Mouse (Mus musculus) thymus, postnatal 36 days (tissue): ENCODE measurements around the gene Cmtm3.

Experiments used
- DNase-seq, 2 experiments: peaks; one replicate each; pipeline ENCODE4 v3.0.0; 2022; ENCODE audit warnings: mixed read lengths in 2 of 2

Gene Cmtm3

GRCm38 (mm10) chr8:104386693-104387092 lies 47.5 kb downstream of the Cmtm3 start:
- DNase-seq = no peak

- DNase-seq = no peak
Measured at GRCm38 (mm10) chr8:104387501-104387900, 48.3 kb downstream of the Cmtm3 start.

- no peak for DNase-seq
Measured at GRCm38 (mm10) chr8:104387980-104388379, 48.8 kb downstream of the Cmtm3 start.

GRCm38 (mm10) chr8:104390245-104390644 lies 51.0 kb downstream of the Cmtm3 start:
- no peak for DNase-seq

DNA sequence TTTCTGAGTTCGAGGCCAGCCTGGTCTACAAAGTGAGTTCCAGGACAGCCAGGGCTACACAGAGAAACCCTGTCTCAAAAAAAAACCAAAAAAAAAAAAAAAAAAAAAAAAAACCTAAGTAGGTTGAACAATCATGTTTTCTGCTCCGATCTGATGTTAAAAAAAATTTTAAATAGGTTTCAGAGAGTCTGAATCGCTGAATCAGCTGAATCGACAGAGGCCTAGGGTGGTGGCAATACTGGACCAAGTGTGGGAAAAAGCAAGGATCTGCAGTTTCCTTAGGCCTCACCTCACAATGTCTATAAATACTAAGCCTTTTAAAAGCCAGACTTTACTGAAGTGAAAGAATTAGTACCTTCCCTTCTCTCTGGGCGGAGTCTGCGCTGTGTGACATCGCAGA lies 53.9 kb downstream of the Cmtm3 start:
- DNase-seq = no peak

- DNase-seq = no peak
Measured at GRCm38 (mm10) chr8:104393767-104394166, 54.6 kb downstream of the Cmtm3 start.

- peak in 1 of 2 experiments; percentile 31 for DNase-seq
Measured at GRCm38 (mm10) chr8:104394801-104395702, 55.8 kb downstream of the Cmtm3 start.

DNA sequence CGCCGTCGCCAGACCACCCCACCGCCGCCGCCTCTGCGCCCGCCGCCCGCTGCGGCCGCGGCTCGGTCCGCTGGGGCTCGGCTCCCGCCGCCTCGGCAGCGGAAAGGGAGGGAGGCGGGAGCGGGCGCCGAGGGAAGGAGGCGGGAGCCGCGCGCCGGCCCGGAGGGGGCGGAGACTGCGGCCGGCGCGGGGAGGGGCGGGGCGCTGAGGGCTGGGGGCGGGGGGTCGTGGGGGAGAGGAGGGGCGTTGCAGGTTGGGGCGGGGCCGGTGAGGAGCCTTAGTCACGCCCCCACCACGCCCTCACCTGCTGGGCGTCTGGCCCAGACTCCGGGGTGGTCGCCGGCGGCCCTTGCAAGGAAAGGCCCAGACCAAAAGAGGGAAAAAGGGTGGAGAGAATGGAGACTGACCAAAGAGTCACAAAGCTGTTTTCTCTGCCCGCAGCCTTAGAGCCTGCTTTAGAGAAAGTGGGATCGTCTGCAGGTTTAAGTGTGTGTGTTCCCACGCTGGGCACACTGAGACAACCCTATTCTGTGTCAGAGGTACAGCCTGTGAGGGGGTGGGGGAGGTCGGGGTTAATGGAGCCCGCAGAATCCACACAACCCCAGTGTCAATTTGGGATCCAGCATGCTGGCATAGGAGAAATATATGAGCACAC lies 56.6 kb downstream of the Cmtm3 start, which contains the start of gene Cmtm4:
Cmtm4 (minus strand) TSS at position 105 of the 655 bp plus-strand sequence.
- DNase-seq = peak; percentile 69 to 70
